Mouse (Mus musculus) heart, postnatal 0 days (tissue): ENCODE data around the gene Eif4enif1.
"Not testable (repeated sequence)": the region's sequence is repeated elsewhere in the genome, so short reads cannot be mapped to it uniquely, and the experiment has no call there.

Source experiments
- CTCF ChIP-seq: IDR thresholded peaks from 2 replicates; pipeline ENCODE4 v1.5.1; 2016; ENCODE audit warnings: antibody characterized with exemption, control low read depth, low read depth
- EP300 ChIP-seq: IDR thresholded peaks from 2 replicates; pipeline ENCODE4 v1.6.1; 2016; ENCODE audit warnings: antibody characterized with exemption, low read depth

DNA sequence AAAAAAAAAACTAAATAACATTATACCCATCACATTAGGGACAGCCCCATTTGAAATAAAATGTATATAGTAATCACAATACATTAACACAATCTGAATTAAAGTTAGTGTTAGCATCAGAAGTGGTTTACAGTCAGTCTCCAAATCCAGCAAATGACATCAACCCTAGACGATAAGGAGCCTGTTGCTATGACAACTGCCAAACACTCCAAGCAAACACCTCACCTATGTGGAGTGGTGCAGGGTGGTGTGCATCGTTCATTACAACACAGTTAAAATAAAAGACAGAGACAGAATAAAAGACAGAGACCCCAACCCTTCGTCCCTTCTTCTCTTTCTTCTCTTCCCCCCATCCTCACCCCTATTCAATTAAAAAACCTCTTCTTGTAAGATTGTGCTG is 38.5 kb upstream of the Eif4enif1 start:
- not testable (repeated sequence) for TF ChIP-seq CTCF, EP300
